ENCODE assay signal across 1 mouse cellular context in the genomic region with DNA sequence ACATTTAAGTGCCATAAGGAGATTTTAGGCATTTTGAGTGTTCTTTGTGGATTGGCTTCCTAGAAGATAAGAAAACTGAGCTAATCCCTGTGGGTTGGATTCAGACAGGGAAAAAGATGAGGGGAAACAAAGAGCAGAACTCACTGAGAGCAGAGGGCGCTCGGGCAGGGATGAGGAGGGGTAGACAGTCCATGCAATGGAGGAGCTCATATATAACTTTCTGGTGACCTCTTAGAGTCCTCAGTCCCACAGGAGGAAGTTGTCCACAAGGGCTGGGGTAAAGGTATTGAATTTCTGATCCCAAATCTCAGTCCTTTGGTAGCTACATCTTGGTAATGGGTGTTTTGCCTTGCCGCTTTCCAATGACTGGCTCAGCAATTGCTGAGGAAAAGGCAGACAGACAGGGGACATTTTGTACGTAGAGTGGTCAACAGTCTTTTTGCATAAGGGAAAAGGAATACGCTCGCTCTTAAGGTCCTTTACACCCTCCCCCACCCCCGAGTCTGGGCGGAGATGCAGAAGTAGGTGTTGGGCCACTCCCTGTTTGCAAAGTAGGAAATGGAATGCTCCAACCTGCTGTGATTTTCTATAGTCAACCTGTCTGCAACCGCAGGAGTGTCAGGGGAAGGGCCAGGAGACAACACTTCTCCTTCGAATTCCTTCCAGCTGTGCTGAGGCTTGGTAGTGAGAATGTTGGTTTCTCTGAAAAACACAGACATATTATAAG.
TF ChIP-seq lines count a peak whose summit lies in the region.

No protein-coding gene starts in this region.

TF ChIP-seq in CH12.LX, 34 proteins besides CTCF, POLR2A, EP300 and RAD21 (continued from another document):
- peak; percentile 34; the same call in 1 of the 2 replicates for TF ChIP-seq MEF2A (IDR thresholded peaks at IDR 0.05; ENCODE audit: borderline replicate concordance, low read depth, low read length)
- 0 out of 2 replicates have a peak, but pooled peaks have one; percentile 21 for TF ChIP-seq BHLHE40 (IDR thresholded peaks at IDR 0.05; ENCODE audit: low read depth, low read length)
- no peak for TF ChIP-seq HCFC1 (IDR thresholded peaks at IDR 0.05; ENCODE audit: low read depth, low read length)
- TF ChIP-seq USF2 (conservative IDR thresholded peaks at IDR 0.05; ENCODE audit: low read depth, low read length), result no peak
- peak; percentile 55; the same call in 1 of the 2 replicates for TF ChIP-seq IRF4 (IDR thresholded peaks at IDR 0.05; ENCODE audit: low read depth, low read length)
- no peak for TF ChIP-seq MAFK (IDR thresholded peaks at IDR 0.05; ENCODE audit: insufficient replicate concordance, low read length)
- no peak for TF ChIP-seq CHD1 (IDR thresholded peaks at IDR 0.05; ENCODE audit: low read depth, low read length)
- TF ChIP-seq KAT2A (IDR thresholded peaks at IDR 0.05; ENCODE audit: insufficient replicate concordance, low read length), result no peak
- peak; percentile 77 for TF ChIP-seq CHD2 (IDR thresholded peaks at IDR 0.05; ENCODE audit: low read length)
